ENCODE assay signal across 10 mouse cellular contexts in the genomic region with DNA sequence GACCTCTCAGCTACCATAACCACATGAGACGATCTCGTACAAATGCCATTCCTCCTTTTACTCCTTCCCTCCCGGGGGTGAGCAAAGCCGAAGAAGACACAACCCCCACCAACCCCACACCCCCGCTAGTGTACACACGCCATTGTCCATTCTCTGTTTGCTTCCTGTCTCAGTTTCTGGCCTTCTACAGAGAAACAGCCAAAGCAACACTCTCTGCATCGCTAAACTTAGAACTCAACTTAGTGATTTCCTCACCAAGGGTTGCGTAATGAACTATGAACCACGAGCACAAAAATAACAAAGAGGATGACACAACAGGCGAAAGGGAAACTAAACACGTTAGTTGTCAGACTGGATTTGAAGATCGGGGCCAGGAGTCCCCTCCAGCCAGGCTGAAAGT. TPM values are rescaled to one million over a fixed set of nuclear protein-coding genes. Genes with fewer than 3 reads are reported as not detected.
DNase-seq lines count a peak whose midpoint lies in the region; ATAC-seq and TF ChIP-seq lines count a peak whose summit lies in the region.
"Had no signal": no experiment of that assay in that cellular context is flagged by ENCODE, and none has a peak within 500 bp of the region (broad histone marks: within the 10 kb centered on the region; RNA-seq: fewer than 3 reads in every experiment).

No protein-coding gene starts in this region.

- H3K9me3 ChIP-seq in heart, embryonic 11.5 days (replicated peaks; ENCODE audit: control insufficient read depth, low read length), result no peaks in the 10 kb centered on the region
- no peaks in the 10 kb centered on the region for H3K9me3 ChIP-seq in heart, postnatal 0 days (replicated peaks; ENCODE audit: control insufficient read depth, low read length)
- H3K9me3 ChIP-seq in hindbrain, embryonic 14.5 days (ENCODE audit: control insufficient read depth, low read length), result no peaks in the 10 kb centered on the region
- no peaks in the 10 kb centered on the region for H3K9me3 ChIP-seq in forebrain, embryonic 10.5 days

- no peak; the same call in 1 of the 2 replicates for ATAC-seq in heart, embryonic 11.5 days (replicated peaks; ENCODE audit: insufficient number of reproducible peaks, low FRiP score, low TSS enrichment)
- peak; percentile 36; the same call in 1 of the 2 replicates for ATAC-seq in heart, postnatal 0 days (ENCODE audit: insufficient read depth, low read depth)
- no peak for ATAC-seq in hindbrain, embryonic 14.5 days (ENCODE audit: low FRiP score)

- H3K4me2 ChIP-seq in heart, embryonic 11.5 days, result no peak overlapping the region
- H3K4me2 ChIP-seq in heart, postnatal 0 days (ENCODE audit: low read depth, low read length), result peak overlapping the region; percentile 44
- H3K4me2 ChIP-seq in hindbrain, embryonic 14.5 days (replicated peaks), result no peak overlapping the region

- H3K4me1 ChIP-seq in heart, embryonic 11.5 days (ENCODE audit: control insufficient read depth, insufficient read depth, low read length), result no peaks in the 10 kb centered on the region
- no peaks in the 10 kb centered on the region for H3K4me1 ChIP-seq in heart, postnatal 0 days (ENCODE audit: control insufficient read depth, insufficient read depth)
- no peaks in the 10 kb centered on the region for H3K4me1 ChIP-seq in hindbrain, embryonic 14.5 days (replicated peaks; ENCODE audit: control insufficient read depth, insufficient read depth, low read length)
- no peaks in the 10 kb centered on the region for H3K4me1 ChIP-seq in forebrain, embryonic 10.5 days

- no peaks in the 10 kb centered on the region for H3K36me3 ChIP-seq in heart, embryonic 11.5 days (ENCODE audit: control insufficient read depth, insufficient read depth, low read length)
- no peaks in the 10 kb centered on the region for H3K36me3 ChIP-seq in heart, postnatal 0 days (replicated peaks; ENCODE audit: control insufficient read depth, insufficient read depth, low read length)
- H3K36me3 ChIP-seq in hindbrain, embryonic 14.5 days (replicated peaks; ENCODE audit: control insufficient read depth, insufficient read depth), result no peaks in the 10 kb centered on the region
- H3K36me3 ChIP-seq in forebrain, embryonic 10.5 days (replicated peaks), result no peaks in the 10 kb centered on the region

- no peak overlapping the region for H3K4me3 ChIP-seq in heart, embryonic 11.5 days (ENCODE audit: low read depth, low read length)
- H3K4me3 ChIP-seq in heart, postnatal 0 days (ENCODE audit: low read depth, low read length), result no peak overlapping the region
- H3K4me3 ChIP-seq in hindbrain, embryonic 14.5 days (replicated peaks; ENCODE audit: low read length), result no peak overlapping the region
- H3K4me3 ChIP-seq in forebrain, embryonic 10.5 days, result no peak overlapping the region

- peak; percentile 80 to 86 for DNase-seq in heart, adult 18-20 months
- peak; percentile 93 for DNase-seq in NIH3T3 (ENCODE audit: low read depth)
- DNase-seq in heart, postnatal 0 days (ENCODE audit: low spot score), result peak; percentile 51
- peak; percentile 51 to 52 for DNase-seq in lung, postnatal 4 days
- no peak for DNase-seq in hindbrain, embryonic 14.5 days (ENCODE audit: low spot score)
- DNase-seq in thymus, postnatal 0 days (ENCODE audit: low spot score), result no peak
- no peak for DNase-seq in forebrain, embryonic 10.5 days (ENCODE audit: extremely low spot score, low spot score)

- no peaks in the 10 kb centered on the region for H3K27me3 ChIP-seq in heart, embryonic 11.5 days (ENCODE audit: control insufficient read depth, insufficient read depth, low read length)
- H3K27me3 ChIP-seq in heart, postnatal 0 days (ENCODE audit: control insufficient read depth, insufficient read depth, low read length), result no peaks in the 10 kb centered on the region
- no peaks in the 10 kb centered on the region for H3K27me3 ChIP-seq in hindbrain, embryonic 14.5 days (ENCODE audit: control insufficient read depth, insufficient read depth, low read length)
- H3K27me3 ChIP-seq in forebrain, embryonic 10.5 days (ENCODE audit: poor library complexity, severe bottlenecking), result no peaks in the 10 kb centered on the region

- WGBS in heart, embryonic 11.5 days (ENCODE audit: insufficient replicate concordance), result 61% methylated on average over 12 of the region's 12 CpGs
- WGBS in heart, postnatal 0 days, result 36% methylated on average over 12 of the region's 12 CpGs
- 82% methylated on average over 12 of the region's 12 CpGs for WGBS in hindbrain, embryonic 14.5 days
- WGBS in forebrain, embryonic 10.5 days, result 86% methylated on average over 12 of the region's 12 CpGs

- no peak overlapping the region for H3K27ac ChIP-seq in heart, embryonic 11.5 days (ENCODE audit: low read depth, low read length)
- peak overlapping the region; percentile 53 for H3K27ac ChIP-seq in heart, postnatal 0 days (ENCODE audit: low read depth)
- H3K27ac ChIP-seq in hindbrain, embryonic 14.5 days, result no peak overlapping the region
- no peak overlapping the region for H3K27ac ChIP-seq in forebrain, embryonic 10.5 days

- no peak for TF ChIP-seq EP300 in heart, postnatal 0 days (IDR thresholded peaks at IDR 0.05; ENCODE audit: low read depth)

- no peak for TF ChIP-seq CTCF in heart, postnatal 0 days (IDR thresholded peaks at IDR 0.05; ENCODE audit: low read depth)

- no peak overlapping the region for H3K9ac ChIP-seq in heart, embryonic 11.5 days (ENCODE audit: low read depth, low read length)
- H3K9ac ChIP-seq in heart, postnatal 0 days (replicated peaks; ENCODE audit: low read depth, low read length), result no peak overlapping the region
- no peak overlapping the region for H3K9ac ChIP-seq in hindbrain, embryonic 14.5 days

RNA-seq across cellular contexts. Expression of a gene that starts 14.8 kb away (rescaled TPM):
- total RNA-seq in heart, adult 18-20 months (2021), result not detected
- polyA plus RNA-seq in heart, embryonic 11.5 days (2014; fragmentation: Nextera tagmentation; extraction: Ambion mirVana), result not detected in 2 replicates
- total RNA-seq in heart, postnatal 0 days (2014; rRNA removed; ENCODE audit: low replicate concordance), result not detected in 2 replicates
- not detected in 2 replicates for polyA plus RNA-seq in heart, postnatal 0 days (2015; fragmentation: Nextera tagmentation; extraction: Ambion mirVana)
- polyA plus RNA-seq in hindbrain, embryonic 14.5 days (2014; fragmentation: Nextera tagmentation; extraction: Ambion mirVana), result not detected in 2 replicates
- polyA plus RNA-seq in thymus, postnatal 0 days (2015; fragmentation: Nextera tagmentation; extraction: Ambion mirVana), result not detected in 2 replicates
- polyA plus RNA-seq in forebrain, embryonic 10.5 days (2016; fragmentation: Nextera tagmentation; extraction: Ambion mirVana), result not detected in 2 replicates
- polyA plus RNA-seq: hindbrain, embryonic 11.5 days; neural tube, embryonic 11.5 days had no signal

RNA-seq across cellular contexts. Expression of a gene that starts 20.7 kb away (rescaled TPM):
- total RNA-seq in heart, adult 18-20 months (2021), result not detected
- polyA plus RNA-seq in heart, embryonic 11.5 days (2014; fragmentation: Nextera tagmentation; extraction: Ambion mirVana), result not detected in 2 replicates
- not detected in 2 replicates for total RNA-seq in heart, postnatal 0 days (2014; rRNA removed; ENCODE audit: low replicate concordance)
- not detected in 2 replicates for polyA plus RNA-seq in heart, postnatal 0 days (2015; fragmentation: Nextera tagmentation; extraction: Ambion mirVana)
- polyA plus RNA-seq in hindbrain, embryonic 14.5 days (2014; fragmentation: Nextera tagmentation; extraction: Ambion mirVana), result not detected in 2 replicates
- polyA plus RNA-seq in thymus, postnatal 0 days (2015; fragmentation: Nextera tagmentation; extraction: Ambion mirVana), result not detected in 2 replicates
- not detected in 2 replicates for polyA plus RNA-seq in forebrain, embryonic 10.5 days (2016; fragmentation: Nextera tagmentation; extraction: Ambion mirVana)
- polyA plus RNA-seq: hindbrain, embryonic 11.5 days; neural tube, embryonic 11.5 days had no signal

RNA-seq across cellular contexts. Expression of a gene that starts 34.3 kb away (rescaled TPM):
- not detected for total RNA-seq in heart, adult 18-20 months (2021)
- polyA plus RNA-seq in heart, embryonic 11.5 days (2014; fragmentation: Nextera tagmentation; extraction: Ambion mirVana), result not detected in 2 replicates
- not detected in 2 replicates for total RNA-seq in heart, postnatal 0 days (2014; rRNA removed; ENCODE audit: low replicate concordance)
- polyA plus RNA-seq in heart, postnatal 0 days (2015; fragmentation: Nextera tagmentation; extraction: Ambion mirVana), result not detected in 2 replicates
- polyA plus RNA-seq in hindbrain, embryonic 14.5 days (2014; fragmentation: Nextera tagmentation; extraction: Ambion mirVana), result not detected in 2 replicates
- polyA plus RNA-seq in thymus, postnatal 0 days (2015; fragmentation: Nextera tagmentation; extraction: Ambion mirVana), result not detected in 2 replicates
- polyA plus RNA-seq in forebrain, embryonic 10.5 days (2016; fragmentation: Nextera tagmentation; extraction: Ambion mirVana), result not detected in 2 replicates
- polyA plus RNA-seq: hindbrain, embryonic 11.5 days; neural tube, embryonic 11.5 days had no signal

RNA-seq across cellular contexts. Expression of a gene that starts 54.9 kb away (rescaled TPM):
- not detected for total RNA-seq in heart, adult 18-20 months (2021)
- not detected in 2 replicates for polyA plus RNA-seq in heart, embryonic 11.5 days (2014; fragmentation: Nextera tagmentation; extraction: Ambion mirVana)
- not detected in 2 replicates for total RNA-seq in heart, postnatal 0 days (2014; rRNA removed; ENCODE audit: low replicate concordance)
- polyA plus RNA-seq in heart, postnatal 0 days (2015; fragmentation: Nextera tagmentation; extraction: Ambion mirVana), result not detected in 2 replicates
- not detected in 2 replicates for polyA plus RNA-seq in hindbrain, embryonic 14.5 days (2014; fragmentation: Nextera tagmentation; extraction: Ambion mirVana)
- polyA plus RNA-seq in thymus, postnatal 0 days (2015; fragmentation: Nextera tagmentation; extraction: Ambion mirVana), result 0.24 TPM in 1 of 2 replicates, not detected in the other
- not detected in 2 replicates for polyA plus RNA-seq in forebrain, embryonic 10.5 days (2016; fragmentation: Nextera tagmentation; extraction: Ambion mirVana)
- polyA plus RNA-seq: hindbrain, embryonic 11.5 days; neural tube, embryonic 11.5 days had no signal

Comparison
In these comparisons a context has a peak if more than half of its experiments do, and no peak if none do; other contexts are left out.
1. DNase-seq: peak in heart, adult 18-20 months (2 of 2), NIH3T3 (single experiment), heart, postnatal 0 days (single experiment) and lung, postnatal 4 days (2 of 2); none in hindbrain, embryonic 14.5 days (single experiment), thymus, postnatal 0 days (single experiment) and forebrain, embryonic 10.5 days (single experiment).